Mouse (Mus musculus) ES-E14 (cell line): ENCODE results near the gene Slc35b3.

Experiments used
- CHD2 ChIP-seq: IDR thresholded peaks from 2 replicates; pipeline ENCODE4 v1.6.1; 2014; ENCODE audit warnings: mild to moderate bottlenecking, low read depth, low read length, inconsistent platforms
- MAFK ChIP-seq: IDR thresholded peaks from 2 replicates; pipeline ENCODE4 v1.6.1; 2014; ENCODE audit warnings: mild to moderate bottlenecking, low read depth, low read length, inconsistent platforms; ENCODE audit not compliant: insufficient read depth
- ZC3H11A ChIP-seq: IDR thresholded peaks from 2 replicates; pipeline ENCODE4 v1.6.1; 2012; ENCODE audit warnings: low read depth, mild to moderate bottlenecking, inconsistent platforms, low read length, borderline replicate concordance
- ZNF384 ChIP-seq: IDR thresholded peaks from 2 replicates; pipeline ENCODE4 v1.6.1; 2012; ENCODE audit warnings: low read depth, low read length, inconsistent platforms

GRCm38 (mm10) chr13:38958037-38958436 is 2.6 kb downstream of the Slc35b3 start:
- no peak for TF ChIP-seq ZNF384
- TF ChIP-seq MAFK: no peak
- TF ChIP-seq CHD2: no peak
- TF ChIP-seq ZC3H11A: no peak
